Mouse (Mus musculus): ENCODE measurements around the gene Cyren.

Gene Cyren

GRCm38 (mm10) chr6:34904361-34904760 is 26.5 kb upstream of the Cyren start:
- TF ChIP-seq POU5F1 (IDR thresholded peaks at IDR 0.05; ENCODE audit: borderline replicate concordance, low read length) (no peak), NANOG (IDR thresholded peaks at IDR 0.05; ENCODE audit: borderline replicate concordance, low read length) (no peak), CTCF (conservative IDR thresholded peaks at IDR 0.05; ENCODE audit: low read length) (no peak)
- Histone ChIP-seq H3K4me3 (replicated peaks; ENCODE audit: low read length) (no peak overlapping the region), H3K4me1 (replicated peaks; ENCODE audit: low read depth, low read length) (peaks cover 19% of the 10 kb centered on the region), H3K27me3 (ENCODE audit: insufficient read depth, low read length) (peaks cover 74% of the 10 kb centered on the region), H3K36me3 (ENCODE audit: insufficient read depth, low read length) (peaks cover 88% of the 10 kb centered on the region), H3K9me3 (ENCODE audit: low read length) (no peaks in the 10 kb centered on the region)

GRCm38 (mm10) chr6:34903851-34904250 is 26.0 kb upstream of the Cyren start:
- Histone ChIP-seq H3K4me1 (replicated peaks; ENCODE audit: low read depth, low read length) (peaks cover 19% of the 10 kb centered on the region), H3K9me3 (ENCODE audit: low read length) (no peaks in the 10 kb centered on the region), H3K4me3 (replicated peaks; ENCODE audit: low read length) (no peak overlapping the region), H3K27me3 (ENCODE audit: insufficient read depth, low read length) (peaks cover 78% of the 10 kb centered on the region), H3K36me3 (ENCODE audit: insufficient read depth, low read length) (peaks cover 88% of the 10 kb centered on the region)
- no peak for TF ChIP-seq POU5F1 (IDR thresholded peaks at IDR 0.05; ENCODE audit: borderline replicate concordance, low read length)
- no peak for TF ChIP-seq NANOG (IDR thresholded peaks at IDR 0.05; ENCODE audit: borderline replicate concordance, low read length)
- no peak for TF ChIP-seq CTCF (conservative IDR thresholded peaks at IDR 0.05; ENCODE audit: low read length)

- Histone ChIP-seq H3K36me3 (ENCODE audit: insufficient read depth, low read length) (peaks cover 86% of the 10 kb centered on the region), H3K4me1 (replicated peaks; ENCODE audit: low read depth, low read length) (peaks cover 19% of the 10 kb centered on the region), H3K4me3 (replicated peaks; ENCODE audit: low read length) (no peak overlapping the region)
These were observed 25.6 kb upstream of the Cyren start for GRCm38 (mm10) chr6:34903441-34903840.

GRCm38 (mm10) chr6:34902578-34902977 is 24.7 kb upstream of the Cyren start:
- peaks cover 86% of the 10 kb centered on the region for H3K36me3 ChIP-seq (ENCODE audit: insufficient read depth, low read length)
- peaks cover 19% of the 10 kb centered on the region for H3K4me1 ChIP-seq (replicated peaks; ENCODE audit: low read depth, low read length)
- H3K27me3 ChIP-seq (ENCODE audit: insufficient read depth, low read length) = peaks cover 80% of the 10 kb centered on the region
- no peaks in the 10 kb centered on the region for H3K9me3 ChIP-seq (ENCODE audit: low read length)
- H3K4me3 ChIP-seq (replicated peaks; ENCODE audit: low read length) = no peak overlapping the region
- TF ChIP-seq POU5F1 (IDR thresholded peaks at IDR 0.05; ENCODE audit: borderline replicate concordance, low read length) (no peak), NANOG (IDR thresholded peaks at IDR 0.05; ENCODE audit: borderline replicate concordance, low read length) (no peak), CTCF (conservative IDR thresholded peaks at IDR 0.05; ENCODE audit: low read length) (no peak)

More at GRCm38 (mm10) chr6:34903441-34903840, 25.6 kb upstream of the Cyren start:
- no peaks in the 10 kb centered on the region for H3K9me3 ChIP-seq (ENCODE audit: low read length)
- peaks cover 77% of the 10 kb centered on the region for H3K27me3 ChIP-seq (ENCODE audit: insufficient read depth, low read length)
- TF ChIP-seq CTCF (conservative IDR thresholded peaks at IDR 0.05; ENCODE audit: low read length) (no peak), NANOG (IDR thresholded peaks at IDR 0.05; ENCODE audit: borderline replicate concordance, low read length) (no peak), POU5F1 (IDR thresholded peaks at IDR 0.05; ENCODE audit: borderline replicate concordance, low read length) (no peak)

- no peaks in the 10 kb centered on the region for H3K9me3 ChIP-seq (ENCODE audit: low read length)
- H3K4me1 ChIP-seq (replicated peaks; ENCODE audit: low read depth, low read length) = peaks cover 19% of the 10 kb centered on the region
- H3K4me3 ChIP-seq (replicated peaks; ENCODE audit: low read length) = no peak overlapping the region
- H3K36me3 ChIP-seq (ENCODE audit: insufficient read depth, low read length) = peaks cover 86% of the 10 kb centered on the region
- TF ChIP-seq POU5F1 (IDR thresholded peaks at IDR 0.05; ENCODE audit: borderline replicate concordance, low read length) = no peak
- peaks cover 80% of the 10 kb centered on the region for H3K27me3 ChIP-seq (ENCODE audit: insufficient read depth, low read length)
These were observed 24.1 kb upstream of the Cyren start for GRCm38 (mm10) chr6:34901911-34902444.

- H3K36me3 ChIP-seq (ENCODE audit: insufficient read depth, low read length) = peaks cover 82% of the 10 kb centered on the region
- TF ChIP-seq CTCF (conservative IDR thresholded peaks at IDR 0.05; ENCODE audit: low read length) (no peak), NANOG (IDR thresholded peaks at IDR 0.05; ENCODE audit: borderline replicate concordance, low read length) (peak; percentile 96), POU5F1 (IDR thresholded peaks at IDR 0.05; ENCODE audit: borderline replicate concordance, low read length) (peak; percentile 54; the same call in 1 of the 2 replicates)
- H3K9me3 ChIP-seq (ENCODE audit: low read length) = no peaks in the 10 kb centered on the region
- H3K4me1 ChIP-seq (replicated peaks; ENCODE audit: low read depth, low read length) = peaks cover 19% of the 10 kb centered on the region
- no peak overlapping the region for H3K4me3 ChIP-seq (replicated peaks; ENCODE audit: low read length)
- H3K27me3 ChIP-seq (ENCODE audit: insufficient read depth, low read length) = peaks cover 78% of the 10 kb centered on the region
These were observed 23.1 kb upstream of the Cyren start for GRCm38 (mm10) chr6:34900990-34901389.

GRCm38 (mm10) chr6:34899127-34899526 is 21.3 kb upstream of the Cyren start:
- Histone ChIP-seq H3K9me3 (ENCODE audit: low read length) (no peaks in the 10 kb centered on the region), H3K36me3 (ENCODE audit: insufficient read depth, low read length) (peaks cover 82% of the 10 kb centered on the region), H3K4me3 (replicated peaks; ENCODE audit: low read length) (no peak overlapping the region), H3K4me1 (replicated peaks; ENCODE audit: low read depth, low read length) (peaks cover 19% of the 10 kb centered on the region), H3K27me3 (ENCODE audit: insufficient read depth, low read length) (peaks cover 79% of the 10 kb centered on the region)
- TF ChIP-seq NANOG (IDR thresholded peaks at IDR 0.05; ENCODE audit: borderline replicate concordance, low read length) (no peak), POU5F1 (IDR thresholded peaks at IDR 0.05; ENCODE audit: borderline replicate concordance, low read length) (no peak), CTCF (conservative IDR thresholded peaks at IDR 0.05; ENCODE audit: low read length) (no peak)

- peaks cover 68% of the 10 kb centered on the region for H3K36me3 ChIP-seq (ENCODE audit: insufficient read depth, low read length)
- TF ChIP-seq CTCF (conservative IDR thresholded peaks at IDR 0.05; ENCODE audit: low read length) = no peak
- no peak for TF ChIP-seq POU5F1 (IDR thresholded peaks at IDR 0.05; ENCODE audit: borderline replicate concordance, low read length)
- no peak for TF ChIP-seq NANOG (IDR thresholded peaks at IDR 0.05; ENCODE audit: borderline replicate concordance, low read length)
- H3K4me1 ChIP-seq (replicated peaks; ENCODE audit: low read depth, low read length) = peaks cover 13% of the 10 kb centered on the region
- peaks cover 63% of the 10 kb centered on the region for H3K27me3 ChIP-seq (ENCODE audit: insufficient read depth, low read length)
- no peaks in the 10 kb centered on the region for H3K9me3 ChIP-seq (ENCODE audit: low read length)
- no peak overlapping the region for H3K4me3 ChIP-seq (replicated peaks; ENCODE audit: low read length)
These were observed 18.4 kb upstream of the Cyren start for GRCm38 (mm10) chr6:34896168-34896780.

- peaks cover 68% of the 10 kb centered on the region for H3K27me3 ChIP-seq (ENCODE audit: insufficient read depth, low read length)
- no peak overlapping the region for H3K4me3 ChIP-seq (replicated peaks; ENCODE audit: low read length)
- H3K9me3 ChIP-seq (ENCODE audit: low read length) = no peaks in the 10 kb centered on the region
- H3K36me3 ChIP-seq (ENCODE audit: insufficient read depth, low read length) = peaks cover 70% of the 10 kb centered on the region
- TF ChIP-seq CTCF (conservative IDR thresholded peaks at IDR 0.05; ENCODE audit: low read length) (no peak), NANOG (IDR thresholded peaks at IDR 0.05; ENCODE audit: borderline replicate concordance, low read length) (no peak), POU5F1 (IDR thresholded peaks at IDR 0.05; ENCODE audit: borderline replicate concordance, low read length) (no peak)
- H3K4me1 ChIP-seq (replicated peaks; ENCODE audit: low read depth, low read length) = peaks cover 8% of the 10 kb centered on the region
These were observed 17.7 kb upstream of the Cyren start for GRCm38 (mm10) chr6:34895569-34895968.

Data from E14TG2a.4 (cell line).